Mouse (Mus musculus) embryonic facial prominence, embryonic 15.5 days (tissue): ENCODE data around the gene Igflr1. TPM values are rescaled to one million over a fixed set of nuclear protein-coding genes. Genes with fewer than 3 reads are reported as not detected.

Experiments used
- ATAC-seq: fragments of 200-750 bp; cut with Nextera tagmentation; 2 replicates; pipeline ENCODE4 v1.8.0; 2017; ENCODE audit warnings: low read depth, moderate TSS enrichment; ENCODE audit not compliant: insufficient number of reproducible peaks, low FRiP score, low TSS enrichment
- H3K27ac ChIP-seq: fragments of 300-500 bp; sonication (generic); replicated peaks from 2 replicates; pipeline ENCODE4 v1.5.1; 2015; ENCODE audit warnings: mild to moderate bottlenecking, inconsistent platforms
- H3K27me3 ChIP-seq: fragments of 300-500 bp; sonication (generic); 2 replicates; pipeline ENCODE4 v1.6.1; 2015; ENCODE audit warnings: inconsistent platforms
- H3K36me3 ChIP-seq: fragments of 300-500 bp; sonication (generic); 2 replicates; pipeline ENCODE4 v1.6.1; 2015; ENCODE audit warnings: mild to moderate bottlenecking, inconsistent platforms
- H3K4me1 ChIP-seq: fragments of 300-500 bp; sonication (generic); 2 replicates; pipeline ENCODE4 v1.6.1; 2015; ENCODE audit warnings: inconsistent platforms
- H3K4me2 ChIP-seq: fragments of 300-500 bp; sonication (generic); replicated peaks from 2 replicates; pipeline ENCODE4 v1.6.1; 2015; ENCODE audit warnings: mild to moderate bottlenecking, inconsistent platforms
- H3K4me3 ChIP-seq: fragments of 300-500 bp; sonication (generic); replicated peaks from 2 replicates; pipeline ENCODE4 v1.5.1; 2015; ENCODE audit warnings: mild to moderate bottlenecking, inconsistent platforms
- H3K9ac ChIP-seq: fragments of 300-500 bp; sonication (generic); 2 replicates; pipeline ENCODE4 v1.6.1; 2015; ENCODE audit warnings: inconsistent platforms
- H3K9me3 ChIP-seq: fragments of 300-500 bp; sonication (generic); replicated peaks from 2 replicates; pipeline ENCODE4 v1.6.1; 2016; ENCODE audit warnings: inconsistent platforms
- whole genome bisulfite sequencing: fragments of 180-500 bp; shearing (Covaris S2); methylation state at CpG from one replicate; pipeline ENCODE4 v1.1.7; 2015; 5-methylcytosine and 5-hydroxymethylcytosine counted together
- polyA plus RNA-seq: library from polyadenylated mRNA; unstranded; fragments of >200 nt; fragmentation: Nextera tagmentation; extraction: Ambion mirVana; gene quantifications from 2 replicates; pipeline ENCODE4 v1.2.1, GENCODE M21; 2015

Igflr1 gene
- polyA plus RNA-seq, 1 experiment from 2014 or later, result 5.3 TPM

DNA sequence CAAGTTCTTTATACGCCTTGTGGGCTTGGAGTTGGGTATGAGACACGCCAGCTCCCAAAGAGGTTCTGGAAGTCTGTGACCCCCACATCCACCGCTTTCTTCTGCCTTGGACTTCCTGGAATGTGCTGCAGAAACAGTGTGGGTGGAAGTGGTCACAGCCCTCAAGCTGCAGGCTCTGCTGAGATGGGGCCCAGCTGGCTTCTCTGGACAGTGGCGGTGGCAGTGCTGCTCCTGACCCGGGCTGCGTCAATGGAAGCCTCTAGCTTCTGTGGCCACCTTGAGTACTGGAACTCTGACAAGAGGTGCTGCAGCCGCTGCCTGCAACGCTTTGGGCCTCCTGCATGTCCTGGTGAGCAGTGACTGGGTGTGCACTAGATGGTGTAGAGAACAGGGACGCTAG is 806 bp downstream of the Igflr1 start:
- H3K27ac ChIP-seq, result no peak overlapping the region
- no peak overlapping the region for H3K9ac ChIP-seq
- H3K4me1 ChIP-seq, result peaks cover 13% of the 10 kb centered on the region; the same call in 1 of the 2 replicates
- H3K9me3 ChIP-seq, result no peaks in the 10 kb centered on the region
- H3K27me3 ChIP-seq, result no peaks in the 10 kb centered on the region
- H3K36me3 ChIP-seq, result peaks cover 47% of the 10 kb centered on the region
- 84% methylated on average over 9 of the region's 9 CpGs for WGBS
- ATAC-seq, result no peak
- H3K4me2 ChIP-seq, result no peak overlapping the region
- H3K4me3 ChIP-seq, result no peak overlapping the region

DNA sequence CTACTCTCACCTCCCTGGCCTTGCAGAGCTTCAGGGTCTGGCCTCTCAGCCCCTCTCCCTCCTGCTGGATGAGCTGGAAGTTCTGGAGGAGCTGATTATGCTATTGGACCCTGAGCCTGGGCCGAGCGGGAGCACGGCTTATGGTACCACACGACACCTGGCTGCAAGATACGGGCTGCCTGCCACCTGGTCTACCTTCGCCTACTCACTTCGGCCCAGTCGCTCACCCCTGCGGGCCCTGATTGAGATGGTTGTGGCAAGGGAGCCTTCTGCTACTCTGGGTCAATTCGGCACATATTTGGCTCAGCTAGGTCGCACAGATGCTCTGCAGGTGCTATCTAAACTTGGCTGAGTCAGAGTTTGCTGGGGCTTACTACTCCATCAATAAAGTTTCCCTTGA is 2.3 kb downstream of the Igflr1 start:
- Histone ChIP-seq H3K4me1 (peaks cover 9% of the 10 kb centered on the region; the same call in 1 of the 2 replicates), H3K9me3 (no peaks in the 10 kb centered on the region), H3K9ac (no peak overlapping the region), H3K36me3 (peaks cover 59% of the 10 kb centered on the region), H3K27ac (no peak overlapping the region), H3K27me3 (no peaks in the 10 kb centered on the region), H3K4me2 (no peak overlapping the region), H3K4me3 (no peak overlapping the region)
- ATAC-seq, result no peak
- 86% methylated on average over 11 of the region's 11 CpGs for WGBS

DNA sequence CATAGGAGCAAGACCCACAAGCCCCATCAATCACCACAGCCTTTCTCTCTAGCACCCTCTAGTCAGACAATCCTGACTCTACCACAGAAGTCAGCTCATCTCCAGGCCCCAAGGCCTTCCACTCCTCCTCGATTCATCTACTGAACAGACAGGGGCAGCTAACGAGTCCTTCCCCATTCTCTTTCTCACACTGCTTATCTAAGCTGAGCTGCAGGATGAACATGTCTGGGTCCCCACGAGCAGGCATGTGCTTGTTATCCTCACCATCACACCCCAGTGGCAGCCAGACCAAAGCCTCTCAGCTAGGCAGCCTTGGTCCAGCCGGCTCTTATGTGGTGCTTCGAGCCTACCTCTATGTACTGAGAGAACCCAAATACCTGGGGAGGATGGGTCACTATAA is 7.2 kb downstream of the Igflr1 start:
- H3K4me2 ChIP-seq, result no peak overlapping the region
- no peak overlapping the region for H3K27ac ChIP-seq
- no peaks in the 10 kb centered on the region for H3K9me3 ChIP-seq
- H3K4me3 ChIP-seq, result no peak overlapping the region
- 88% methylated on average over 5 of the region's 5 CpGs for WGBS
- H3K27me3 ChIP-seq, result no peaks in the 10 kb centered on the region
- no peaks in the 10 kb centered on the region for H3K4me1 ChIP-seq
- peaks cover 91% of the 10 kb centered on the region for H3K36me3 ChIP-seq
- no peak overlapping the region for H3K9ac ChIP-seq
- ATAC-seq, result no peak

DNA sequence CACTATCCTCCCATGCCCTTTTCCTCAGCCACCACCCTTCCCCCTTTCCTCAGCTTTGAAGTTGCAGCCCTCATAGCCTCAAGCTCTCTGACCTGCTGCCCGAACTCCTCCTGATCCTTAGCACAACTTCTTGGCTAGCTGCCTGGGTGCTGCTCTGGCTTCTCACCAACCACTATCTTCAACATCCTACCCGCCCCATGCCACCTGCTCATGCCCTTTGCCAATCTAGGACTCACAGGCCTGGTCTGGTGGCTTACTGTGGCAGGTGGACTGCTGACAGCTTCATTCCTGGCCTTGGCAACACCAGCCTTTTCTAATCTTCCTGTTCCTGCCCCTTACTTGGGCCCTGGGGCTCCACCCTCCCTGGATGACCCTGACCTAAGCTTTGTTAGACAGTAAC is 7.7 kb downstream of the Igflr1 start:
- ATAC-seq, result 0 out of 2 replicates have a peak, but pooled peaks have one; percentile 29
- H3K9ac ChIP-seq, result no peak overlapping the region
- no peaks in the 10 kb centered on the region for H3K4me1 ChIP-seq
- H3K27ac ChIP-seq, result no peak overlapping the region
- no peak overlapping the region for H3K4me2 ChIP-seq
- H3K27me3 ChIP-seq, result no peaks in the 10 kb centered on the region
- 66% methylated on average over 2 of the region's 2 CpGs for WGBS
- H3K36me3 ChIP-seq, result peaks cover 97% of the 10 kb centered on the region
- no peak overlapping the region for H3K4me3 ChIP-seq
- no peaks in the 10 kb centered on the region for H3K9me3 ChIP-seq

DNA sequence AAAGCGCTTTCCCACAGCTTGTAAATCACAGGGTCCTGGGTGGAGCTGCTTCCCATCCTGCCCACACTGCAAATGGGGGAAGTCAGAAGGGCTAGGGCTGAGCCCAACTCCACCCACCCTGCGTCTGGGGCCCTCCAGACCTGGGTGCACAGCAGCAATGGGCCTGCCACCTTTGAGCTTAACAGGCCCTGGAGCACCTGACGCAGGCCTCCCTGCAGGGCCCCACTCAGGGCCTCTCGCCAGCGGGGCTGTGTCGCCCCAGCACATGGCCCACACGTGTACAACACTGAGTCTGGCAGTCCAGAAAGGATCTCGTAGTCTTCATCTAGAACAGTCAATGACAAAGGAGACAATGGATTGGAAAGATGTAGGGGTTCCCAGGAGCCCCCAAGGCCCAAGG is 14.7 kb downstream of the Igflr1 start:
- Histone ChIP-seq H3K36me3 (peaks cover 98% of the 10 kb centered on the region), H3K9ac (no peak overlapping the region), H3K4me3 (no peak overlapping the region), H3K4me2 (no peak overlapping the region), H3K27me3 (no peaks in the 10 kb centered on the region), H3K27ac (no peak overlapping the region), H3K9me3 (no peaks in the 10 kb centered on the region), H3K4me1 (no peaks in the 10 kb centered on the region)
- WGBS, result 87% methylated on average over 8 of the region's 8 CpGs
- no peak for ATAC-seq

DNA sequence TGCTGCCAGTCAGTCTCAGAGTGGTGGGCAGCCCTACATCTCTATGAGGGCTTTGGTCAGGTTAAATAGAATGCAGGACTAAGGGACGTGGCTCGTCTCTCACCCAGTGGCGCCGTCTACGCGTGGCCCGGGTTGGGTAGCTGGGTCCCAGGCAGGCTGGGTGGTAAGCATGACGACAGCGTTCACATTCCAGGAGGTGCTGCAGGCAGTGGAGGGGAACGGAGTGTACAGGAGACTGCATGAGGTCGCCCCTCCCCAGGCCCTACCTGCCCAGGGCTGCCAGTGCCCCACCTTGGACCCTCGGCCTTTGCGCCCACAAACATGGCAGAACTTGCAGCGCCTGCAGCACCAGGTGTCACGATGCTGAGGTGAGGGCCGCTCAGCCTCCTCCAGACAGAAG is 16.3 kb downstream of the Igflr1 start:
- 91% methylated on average over 16 of the region's 16 CpGs for WGBS
- Histone ChIP-seq H3K27ac (no peak overlapping the region), H3K4me3 (no peak overlapping the region), H3K4me2 (no peak overlapping the region), H3K27me3 (no peaks in the 10 kb centered on the region), H3K9me3 (no peaks in the 10 kb centered on the region), H3K9ac (no peak overlapping the region), H3K4me1 (peaks cover 3% of the 10 kb centered on the region), H3K36me3 (peaks cover 98% of the 10 kb centered on the region)
- ATAC-seq, result no peak

DNA sequence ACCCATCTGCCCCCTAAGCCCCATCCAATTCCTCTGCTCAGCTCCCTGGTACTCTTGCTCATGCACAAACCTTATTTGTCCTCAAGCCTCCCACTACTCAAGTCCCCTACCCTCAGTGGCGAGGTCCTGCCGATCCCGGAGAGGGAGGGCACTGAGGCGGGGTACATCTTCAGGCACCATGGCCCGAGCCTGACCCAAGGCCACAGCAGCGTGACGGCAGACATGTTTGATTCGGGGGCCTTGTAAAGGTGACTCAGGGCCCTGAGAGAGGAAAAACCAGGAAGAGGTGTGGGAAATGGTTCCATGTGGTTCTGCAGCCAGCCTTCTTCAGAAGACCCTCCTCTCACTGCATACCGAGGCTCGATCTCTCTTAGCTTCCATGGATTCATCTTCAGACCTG is 19.1 kb downstream of the Igflr1 start:
- no peak overlapping the region for H3K4me3 ChIP-seq
- peaks cover 74% of the 10 kb centered on the region for H3K36me3 ChIP-seq
- no peaks in the 10 kb centered on the region for H3K9me3 ChIP-seq
- no peak overlapping the region for H3K27ac ChIP-seq
- H3K27me3 ChIP-seq, result no peaks in the 10 kb centered on the region
- H3K4me1 ChIP-seq, result peaks cover 16% of the 10 kb centered on the region
- WGBS, result 94% methylated on average over 10 of the region's 10 CpGs
- ATAC-seq, result no peak
- no peak overlapping the region for H3K9ac ChIP-seq
- H3K4me2 ChIP-seq, result no peak overlapping the region

DNA sequence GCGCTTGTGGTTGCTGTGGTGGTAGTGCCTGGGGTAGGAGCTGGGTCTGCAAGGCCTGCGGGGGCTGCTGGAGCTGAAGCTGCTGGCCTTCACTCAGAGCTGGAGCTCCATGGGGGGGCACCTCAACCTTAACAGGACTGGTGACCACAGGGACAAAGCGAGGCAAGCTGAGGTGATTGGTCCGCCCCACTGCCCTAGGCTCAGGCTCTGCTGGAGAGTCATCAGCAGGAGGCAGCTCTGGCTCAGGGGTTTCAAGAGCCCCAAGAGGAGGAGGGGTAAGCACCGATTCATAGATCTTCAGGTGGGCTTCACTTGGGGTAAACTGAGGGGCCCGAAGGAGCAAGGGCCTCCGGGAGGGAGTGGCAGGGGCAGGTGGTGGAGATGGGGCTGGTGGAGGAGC is 19.9 kb downstream of the Igflr1 start:
- no peaks in the 10 kb centered on the region for H3K9me3 ChIP-seq
- peaks cover 66% of the 10 kb centered on the region for H3K36me3 ChIP-seq
- H3K9ac ChIP-seq, result no peak overlapping the region
- H3K27ac ChIP-seq, result no peak overlapping the region
- H3K4me3 ChIP-seq, result no peak overlapping the region
- H3K27me3 ChIP-seq, result no peaks in the 10 kb centered on the region
- 95% methylated on average over 7 of the region's 7 CpGs for WGBS
- peaks cover 22% of the 10 kb centered on the region for H3K4me1 ChIP-seq
- ATAC-seq, result no peak
- no peak overlapping the region for H3K4me2 ChIP-seq

DNA sequence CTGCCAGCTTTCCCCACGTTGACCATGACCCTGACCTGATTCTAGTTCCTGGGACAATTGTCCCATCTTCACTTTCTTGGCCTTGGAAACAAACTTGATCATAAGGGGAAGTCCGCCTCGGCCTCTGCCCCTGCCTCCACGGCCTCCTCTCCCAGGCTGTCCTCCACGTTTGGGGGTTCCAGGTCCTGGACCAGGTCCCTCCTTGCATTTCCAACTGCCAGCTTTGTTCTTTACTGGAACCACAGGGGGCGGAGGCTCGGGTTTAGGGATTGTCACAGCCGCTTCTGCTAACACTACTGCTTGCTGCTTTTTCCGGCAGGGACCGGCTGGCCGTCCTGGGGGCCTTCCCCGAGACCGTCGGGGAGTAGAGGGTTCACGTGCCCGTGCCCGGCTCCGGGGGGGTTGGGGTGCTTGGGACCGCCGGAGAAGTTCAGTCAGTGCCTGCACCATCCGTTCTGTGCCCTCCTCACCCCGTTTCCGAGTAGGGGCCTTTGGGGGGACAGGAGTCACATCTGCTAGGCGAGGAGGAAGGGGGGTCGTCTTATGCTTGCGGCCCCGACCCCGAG is 21.3 kb downstream of the Igflr1 start:
- no peak overlapping the region for H3K27ac ChIP-seq
- peak overlapping the region; percentile 85 for H3K4me2 ChIP-seq
- no peak for ATAC-seq
- peaks cover 25% of the 10 kb centered on the region for H3K4me1 ChIP-seq
- H3K27me3 ChIP-seq, result no peaks in the 10 kb centered on the region
- no peaks in the 10 kb centered on the region for H3K9me3 ChIP-seq
- peak overlapping the region; percentile 1; the same call in 1 of the 2 replicates for H3K9ac ChIP-seq
- peaks cover 54% of the 10 kb centered on the region for H3K36me3 ChIP-seq
- H3K4me3 ChIP-seq, result peak overlapping the region; percentile 92; the same call in 1 of the 2 replicates
- 90% methylated on average over 28 of the region's 28 CpGs for WGBS

DNA sequence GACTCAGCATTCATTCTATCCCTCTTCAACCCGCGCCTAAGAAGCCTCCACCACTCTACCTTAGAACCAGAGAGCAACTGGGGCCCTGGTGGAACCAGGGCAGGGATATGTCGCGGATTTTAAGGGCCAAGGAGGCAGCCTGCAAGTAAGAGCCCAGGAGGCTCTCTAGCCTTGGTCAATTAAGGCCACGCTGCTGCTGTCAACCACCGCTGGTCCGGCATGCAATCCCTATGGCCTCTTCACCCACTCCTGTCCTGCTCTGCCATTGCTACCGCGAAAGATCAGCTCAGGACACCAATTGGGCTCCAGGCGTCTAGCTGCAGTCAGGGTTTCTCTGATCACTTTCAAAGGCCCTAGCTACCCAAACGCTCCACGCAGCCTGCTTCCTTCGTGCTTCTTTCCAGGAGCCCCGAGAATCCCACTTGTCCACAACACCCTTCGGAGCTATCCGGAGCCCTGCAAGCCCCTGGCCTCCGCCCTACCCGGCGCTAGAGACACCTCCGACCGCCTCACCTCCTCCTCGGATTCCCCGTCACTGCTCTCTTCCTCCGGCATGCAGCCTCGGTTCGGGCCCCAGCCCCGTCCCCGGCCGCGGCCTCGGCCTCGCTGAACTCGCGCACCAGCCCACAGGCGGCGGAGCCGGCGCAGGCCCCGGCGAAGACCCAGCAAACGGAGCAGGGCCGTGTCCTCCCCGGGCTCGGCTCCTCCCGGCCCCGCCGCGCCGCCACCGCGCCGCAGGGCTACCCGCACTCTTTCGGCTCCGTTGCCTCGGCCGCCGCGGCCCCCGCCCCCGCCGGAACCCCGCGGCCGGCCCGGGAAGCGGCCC is 22.8 kb downstream of the Igflr1 start:
- Histone ChIP-seq H3K4me1 (peaks cover 25% of the 10 kb centered on the region), H3K9ac (peak overlapping the region; percentile 76), H3K4me3 (peak overlapping the region; percentile 92), H3K36me3 (peaks cover 39% of the 10 kb centered on the region), H3K27ac (peak overlapping the region; percentile 94), H3K9me3 (no peaks in the 10 kb centered on the region), H3K4me2 (peak overlapping the region; percentile 85), H3K27me3 (no peaks in the 10 kb centered on the region)
- peak; percentile 21; the same call in 1 of the 2 replicates for ATAC-seq
- WGBS, result under 1% methylated on average over 66 of the region's 67 CpGs

DNA sequence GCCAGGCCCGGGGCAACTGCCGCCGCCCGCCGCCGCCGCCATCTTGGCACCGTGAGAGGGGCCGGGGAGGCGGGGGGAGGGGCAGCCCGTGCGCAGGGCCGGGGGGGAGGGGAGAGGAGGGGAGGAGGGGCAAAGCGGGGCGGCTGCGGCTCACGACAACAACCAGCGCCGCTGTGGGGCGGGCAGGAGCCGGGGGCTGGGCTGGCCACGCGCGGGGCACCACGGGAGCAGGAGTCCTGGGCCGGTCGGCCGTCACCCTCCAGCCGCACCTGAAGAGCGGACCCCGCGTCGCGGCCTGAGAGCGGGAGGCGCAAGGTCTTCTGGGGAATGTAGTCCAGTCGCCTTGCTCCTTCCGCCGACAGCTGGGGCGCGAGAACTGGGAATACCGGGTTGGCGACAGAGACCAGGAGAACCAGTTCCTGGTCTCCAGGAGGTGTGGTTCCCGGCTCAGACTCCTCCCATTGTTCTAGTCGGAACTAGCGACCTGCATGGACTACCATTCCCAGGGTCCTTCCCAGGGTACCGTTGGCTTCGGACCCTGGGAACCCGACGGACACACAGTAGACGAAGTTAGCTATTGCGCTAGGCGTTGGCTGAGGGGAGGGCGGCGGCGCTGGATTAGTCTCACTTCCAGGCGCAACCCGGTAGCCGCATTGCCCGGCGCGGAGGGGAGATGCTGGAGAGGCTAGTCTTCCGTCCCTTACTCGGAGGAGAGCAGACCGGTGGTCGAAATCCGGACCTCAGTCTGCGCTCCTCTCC is 23.6 kb downstream of the Igflr1 start, which contains the start of gene Kmt2b:
Kmt2b (minus strand) TSS at position 51 of the 759 bp plus-strand sequence.
- WGBS, result under 1% methylated on average over 52 of the region's 68 CpGs
- peak within 1 kb of the TSS; percentile 92 for H3K4me3 ChIP-seq
- no peaks in the 10 kb centered on the region for H3K9me3 ChIP-seq
- peaks cover 25% of the 10 kb centered on the region for H3K4me1 ChIP-seq
- H3K9ac ChIP-seq, result peak within 1 kb of the TSS; percentile 76
- peaks cover 31% of the 10 kb centered on the region for H3K36me3 ChIP-seq
- H3K4me2 ChIP-seq, result peak within 1 kb of the TSS; percentile 85
- peak; percentile 96 for ATAC-seq
- H3K27ac ChIP-seq, result peak within 1 kb of the TSS; percentile 94
- no peaks in the 10 kb centered on the region for H3K27me3 ChIP-seq
